ENCODE assay signal across 18 mouse cellular contexts in genomic region chr11:36364441-36364840, GRCm38 (mm10).
DNase-seq lines count a peak whose midpoint lies in the region; ATAC-seq and TF ChIP-seq lines count a peak whose summit lies in the region.
"Had no signal": no experiment of that assay in that cellular context is flagged by ENCODE, and none has a peak within 500 bp of the region (broad histone marks: within the 10 kb centered on the region; RNA-seq: fewer than 3 reads in every experiment).

No protein-coding gene starts in this region.

- WGBS in liver, adult 2 months: 64% methylated on average over 9 of the region's 9 CpGs
- WGBS in liver, embryonic 12.5 days (ENCODE audit: insufficient replicate concordance): 50% methylated on average over 9 of the region's 9 CpGs
- WGBS in forebrain, embryonic 13.5 days: 60% methylated on average over 9 of the region's 9 CpGs

- H3K27me3 ChIP-seq in liver, adult 2 months (ENCODE audit: control insufficient read depth, insufficient read depth, low read length): no peaks in the 10 kb centered on the region
- H3K27me3 ChIP-seq in liver, embryonic 12.5 days (replicated peaks): no peaks in the 10 kb centered on the region
- H3K27me3 ChIP-seq in forebrain, embryonic 13.5 days: no peaks in the 10 kb centered on the region
- H3K27me3 ChIP-seq: CH12.LX; heart, embryonic 12.5 days; neural tube, embryonic 12.5 days had no signal

- H3K9ac ChIP-seq in liver, adult 2 months (ENCODE audit: low read depth, low read length): no peak overlapping the region
- H3K9ac ChIP-seq in liver, embryonic 12.5 days: no peak overlapping the region
- H3K9ac ChIP-seq in forebrain, embryonic 13.5 days: no peak overlapping the region
- H3K9ac ChIP-seq: heart, embryonic 12.5 days; neural tube, embryonic 12.5 days had no signal

- no peaks in the 10 kb centered on the region; the same call in 1 of the 2 replicates for H3K4me1 ChIP-seq in liver, adult 2 months (ENCODE audit: control insufficient read depth, insufficient read depth, low read length)
- no peaks in the 10 kb centered on the region for H3K4me1 ChIP-seq in liver, embryonic 12.5 days
- H3K4me1 ChIP-seq in forebrain, embryonic 13.5 days: no peaks in the 10 kb centered on the region
- H3K4me1 ChIP-seq: heart, embryonic 12.5 days; neural tube, embryonic 12.5 days had no signal

- no peak for DNase-seq in gastrocnemius, adult 2 months
- DNase-seq in gastrocnemius, postnatal 36 days: no peak
- DNase-seq in liver, adult 2 months (ENCODE audit: extremely low read depth, low read depth, low spot score): peak; percentile 75
- DNase-seq in kidney, postnatal 36 days: peak; percentile 4 to 16
- no peak for DNase-seq in lung, postnatal 10 days
- DNase-seq in adrenal gland, postnatal 10 days: no peak
- DNase-seq: adrenal gland, adult 8-10 months; cerebellum, adult 11-12 months; cerebellum, postnatal 25 days; heart, postnatal 36 days; left cerebral cortex, postnatal 4 days; right cerebral cortex, postnatal 14 days; thymus, postnatal 14 days had no signal

- H3K4me2 ChIP-seq in liver, embryonic 12.5 days: no peak overlapping the region
- no peak overlapping the region for H3K4me2 ChIP-seq in forebrain, embryonic 13.5 days
- H3K4me2 ChIP-seq: heart, embryonic 12.5 days; neural tube, embryonic 12.5 days had no signal

- H3K4me3 ChIP-seq in gastrocnemius, adult 2 months: peak overlapping the region; percentile 40
- no peak overlapping the region; the same call in 1 of the 2 replicates for H3K4me3 ChIP-seq in liver, adult 2 months (ENCODE audit: insufficient read depth, low read depth, low read length)
- no peak overlapping the region for H3K4me3 ChIP-seq in liver, embryonic 12.5 days
- H3K4me3 ChIP-seq in forebrain, embryonic 13.5 days: no peak overlapping the region
- H3K4me3 ChIP-seq: heart, embryonic 12.5 days; neural tube, embryonic 12.5 days had no signal

- H3K27ac ChIP-seq in gastrocnemius, adult 2 months: no peak overlapping the region
- H3K27ac ChIP-seq in liver, adult 2 months (replicated peaks; ENCODE audit: insufficient read depth, low read depth, low read length): no peak overlapping the region
- no peak overlapping the region for H3K27ac ChIP-seq in liver, embryonic 12.5 days
- no peak overlapping the region for H3K27ac ChIP-seq in forebrain, embryonic 13.5 days
- H3K27ac ChIP-seq: neural tube, embryonic 12.5 days had no signal

- H3K36me3 ChIP-seq in liver, adult 2 months (ENCODE audit: control insufficient read depth, insufficient read depth, low read length): no peaks in the 10 kb centered on the region
- H3K36me3 ChIP-seq in liver, embryonic 12.5 days: no peaks in the 10 kb centered on the region
- no peaks in the 10 kb centered on the region for H3K36me3 ChIP-seq in forebrain, embryonic 13.5 days (ENCODE audit: poor library complexity, severe bottlenecking)
- H3K36me3 ChIP-seq: heart, embryonic 12.5 days; neural tube, embryonic 12.5 days had no signal

- ATAC-seq in liver, embryonic 12.5 days: no peak
- no peak for ATAC-seq in forebrain, embryonic 13.5 days

- TF ChIP-seq POLR2A in liver, adult 2 months (IDR thresholded peaks at IDR 0.05; ENCODE audit: extremely low read depth, insufficient read depth, low read length): no peak

- no peaks in the 10 kb centered on the region for H3K9me3 ChIP-seq in liver, embryonic 12.5 days (replicated peaks)
- no peaks in the 10 kb centered on the region for H3K9me3 ChIP-seq in forebrain, embryonic 13.5 days (replicated peaks)
- H3K9me3 ChIP-seq: heart, embryonic 12.5 days; neural tube, embryonic 12.5 days had no signal

- intact Hi-C loops in gastrocnemius, adult 2 months (cut with DNase I): no loop called here
- intact Hi-C loops in gastrocnemius, postnatal 36 days (cut with DNase I): no loop called here

- no peak for TF ChIP-seq CTCF in gastrocnemius, adult 2 months (IDR thresholded peaks at IDR 0.05)
- TF ChIP-seq CTCF in liver, adult 2 months (IDR thresholded peaks at IDR 0.05; ENCODE audit: low read depth, low read length): no peak

- no peaks in the 10 kb centered on the region for H3K79me2 ChIP-seq in liver, adult 2 months (ENCODE audit: control insufficient read depth, insufficient read depth, low read length)

Comparison
In these comparisons a context has a peak if more than half of its experiments do, and no peak if none do; other contexts are left out.
1. DNase-seq: peak in liver, adult 2 months (single experiment) and kidney, postnatal 36 days (2 of 2); none in gastrocnemius, adult 2 months (single experiment), gastrocnemius, postnatal 36 days (0 of 2), lung, postnatal 10 days (single experiment) and adrenal gland, postnatal 10 days (single experiment).